Mouse (Mus musculus) heart, postnatal 0 days (tissue): ENCODE results near the gene Gm20481. TPM values are rescaled to one million over a fixed set of nuclear protein-coding genes. Genes with fewer than 3 reads are reported as not detected.

Source experiments
- ATAC-seq: fragments of 200-750 bp; cut with Nextera tagmentation; 2 replicates; pipeline ENCODE4 v1.8.0; 2017; ENCODE audit warnings: low read depth, moderate number of reproducible peaks, moderate library complexity; ENCODE audit not compliant: insufficient read depth
- DNase-seq: peaks from one replicate; pipeline ENCODE4 v3.0.0-alpha.2; 2016; ENCODE audit warnings: low spot score
- H3K27ac ChIP-seq: fragments of 300-500 bp; sonication (generic); 2 replicates; pipeline ENCODE4 v1.5.1; 2014; ENCODE audit warnings: low read depth, mild to moderate bottlenecking
- H3K27me3 ChIP-seq: fragments of 300-500 bp; sonication (generic); 2 replicates; pipeline ENCODE4 v1.6.1; 2014; ENCODE audit warnings: low read length, mixed read lengths; ENCODE audit not compliant: control insufficient read depth, insufficient read depth
- H3K36me3 ChIP-seq: fragments of 300-500 bp; sonication (generic); replicated peaks from 2 replicates; pipeline ENCODE4 v1.6.1; 2014; ENCODE audit warnings: low read length, mixed read lengths; ENCODE audit not compliant: control insufficient read depth, insufficient read depth
- H3K4me1 ChIP-seq: fragments of 300-500 bp; sonication (generic); 2 replicates; pipeline ENCODE4 v1.6.1; 2014; ENCODE audit warnings: antibody characterized with exemption; ENCODE audit not compliant: control insufficient read depth, insufficient read depth
- H3K4me2 ChIP-seq: fragments of 300-500 bp; sonication (generic); 2 replicates; pipeline ENCODE4 v1.6.1; 2014; ENCODE audit warnings: low read depth, mild to moderate bottlenecking, low read length, moderate library complexity
- H3K4me3 ChIP-seq: fragments of 300-500 bp; sonication (generic); 2 replicates; pipeline ENCODE4 v1.5.1; 2014; ENCODE audit warnings: low read depth, low read length
- H3K9ac ChIP-seq: fragments of 300-500 bp; sonication (generic); replicated peaks from 2 replicates; pipeline ENCODE4 v1.6.1; 2014; ENCODE audit warnings: low read depth, low read length, mixed read lengths
- H3K9me3 ChIP-seq: fragments of 300-500 bp; sonication (generic); replicated peaks from 2 replicates; pipeline ENCODE4 v1.6.1; 2016; ENCODE audit warnings: low read length; ENCODE audit not compliant: control insufficient read depth
- CTCF ChIP-seq: IDR thresholded peaks from 2 replicates; pipeline ENCODE4 v1.5.1; 2016; ENCODE audit warnings: antibody characterized with exemption, control low read depth, low read depth
- EP300 ChIP-seq: IDR thresholded peaks from 2 replicates; pipeline ENCODE4 v1.6.1; 2016; ENCODE audit warnings: antibody characterized with exemption, low read depth
- whole genome bisulfite sequencing: fragments of 180-500 bp; shearing (Covaris S2); extraction: QIAGEN DNeasy Blood & Tissue Kit; methylation state at CpG from one replicate; pipeline ENCODE4 v1.1.7; 2014; 5-methylcytosine and 5-hydroxymethylcytosine counted together
- polyA plus RNA-seq: library from polyadenylated mRNA; unstranded; fragments of >200 nt; fragmentation: Nextera tagmentation; extraction: Ambion mirVana; gene quantifications from 2 replicates; pipeline ENCODE4 v1.2.1, GENCODE M21; 2015
- total RNA-seq: library from RNA; depleted of rRNA; stranded (reverse); fragments of >200 nt; gene quantifications from 2 replicates; pipeline ENCODE4 v1.2.3, GENCODE M21; 2014; ENCODE audit warnings: low replicate concordance

Gene Gm20481
- total and polyA plus RNA-seq, 2 experiments from 2014 or later = not detected

GRCm38 (mm10) chr17:35011440-35011839 lies 41.7 kb downstream of the Gm20481 start:
- no peaks in the 10 kb centered on the region for H3K9me3 ChIP-seq
- DNase-seq (no peak), ATAC-seq (no peak)
- no peak overlapping the region for H3K27ac ChIP-seq
- no peaks in the 10 kb centered on the region for H3K27me3 ChIP-seq
- TF ChIP-seq EP300 = no peak
- H3K9ac ChIP-seq = no peak overlapping the region
- H3K4me1 ChIP-seq = peaks cover 6% of the 10 kb centered on the region
- no peak overlapping the region for H3K4me2 ChIP-seq
- peaks cover 72% of the 10 kb centered on the region for H3K36me3 ChIP-seq
- no peak overlapping the region for H3K4me3 ChIP-seq
- 93% methylated on average over 8 of the region's 8 CpGs for WGBS

GRCm38 (mm10) chr17:35012430-35012829 lies 42.7 kb downstream of the Gm20481 start:
- Histone ChIP-seq H3K4me2 (no peak overlapping the region), H3K27me3 (no peaks in the 10 kb centered on the region), H3K9me3 (no peaks in the 10 kb centered on the region), H3K4me1 (peaks cover 11% of the 10 kb centered on the region), H3K27ac (no peak overlapping the region), H3K9ac (no peak overlapping the region), H3K36me3 (peaks cover 72% of the 10 kb centered on the region), H3K4me3 (no peak overlapping the region)
- no peak for DNase-seq
- no peak for ATAC-seq
- 79% methylated on average over 13 of the region's 13 CpGs for WGBS
- TF ChIP-seq EP300 = no peak
- TF ChIP-seq CTCF = no peak

- Histone ChIP-seq H3K36me3 (peaks cover 66% of the 10 kb centered on the region), H3K4me1 (peaks cover 11% of the 10 kb centered on the region), H3K27ac (no peak overlapping the region), H3K4me2 (no peak overlapping the region), H3K9me3 (no peaks in the 10 kb centered on the region), H3K9ac (no peak overlapping the region), H3K4me3 (no peak overlapping the region), H3K27me3 (no peaks in the 10 kb centered on the region)
- TF ChIP-seq CTCF (no peak), EP300 (no peak)
- no peak for ATAC-seq
- DNase-seq = no peak
- 76% methylated on average over 6 of the region's 6 CpGs for WGBS
Observed at GRCm38 (mm10) chr17:35013221-35013620, 43.5 kb downstream of the Gm20481 start.

GRCm38 (mm10) chr17:35015296-35015695 lies 45.6 kb downstream of the Gm20481 start:
- Histone ChIP-seq H3K4me3 (no peak overlapping the region), H3K4me1 (peaks cover 11% of the 10 kb centered on the region), H3K9me3 (no peaks in the 10 kb centered on the region), H3K4me2 (no peak overlapping the region), H3K36me3 (peaks cover 53% of the 10 kb centered on the region), H3K27ac (no peak overlapping the region), H3K9ac (no peak overlapping the region), H3K27me3 (no peaks in the 10 kb centered on the region)
- 88% methylated on average over 16 of the region's 16 CpGs for WGBS
- ATAC-seq = no peak
- no peak for TF ChIP-seq CTCF
- no peak for TF ChIP-seq EP300
- no peak for DNase-seq

GRCm38 (mm10) chr17:35016376-35016775 lies 46.7 kb downstream of the Gm20481 start, which contains the start of gene Vwa7:
Gene Vwa7, plus strand, starts transcription at chr17:35016579.
- H3K9ac ChIP-seq = peak within 1 kb of the TSS; percentile 17; the same call in 1 of the 2 replicates
- H3K4me2 ChIP-seq = 0 out of 2 replicates have a peak within 1 kb of the TSS, but pooled peaks have one; percentile 11
- H3K27ac ChIP-seq = no peak within 1 kb of the TSS
- H3K36me3 ChIP-seq = peaks cover 42% of the 10 kb centered on the region
- H3K4me1 ChIP-seq = peaks cover 11% of the 10 kb centered on the region
- no peaks in the 10 kb centered on the region for H3K9me3 ChIP-seq
- peak; percentile 63 for ATAC-seq
- no peaks in the 10 kb centered on the region for H3K27me3 ChIP-seq
- no peak within 1 kb of the TSS for H3K4me3 ChIP-seq
- 24% methylated on average over 12 of the region's 12 CpGs for WGBS
- peak; percentile 31 for DNase-seq
- no peak for TF ChIP-seq EP300
- no peak for TF ChIP-seq CTCF
